Mouse (Mus musculus) olfactory bulb, adult 2 months (tissue): ENCODE measurements around the gene Brd3os.

Source experiments
- CTCF ChIP-seq: fragments of 200-500 bp; IDR thresholded peaks from 2 replicates; pipeline ENCODE4 v1.5.1; 2012; ENCODE audit warnings: low read depth, mild to moderate bottlenecking, low read length, moderate library complexity; ENCODE audit not compliant: insufficient read depth
- POLR2A ChIP-seq: fragments of 200-500 bp; IDR thresholded peaks from 2 replicates; pipeline ENCODE4 v1.6.1; 2012; ENCODE audit warnings: mild to moderate bottlenecking, low read depth, low read length, moderate library complexity; ENCODE audit not compliant: insufficient read depth

DNA sequence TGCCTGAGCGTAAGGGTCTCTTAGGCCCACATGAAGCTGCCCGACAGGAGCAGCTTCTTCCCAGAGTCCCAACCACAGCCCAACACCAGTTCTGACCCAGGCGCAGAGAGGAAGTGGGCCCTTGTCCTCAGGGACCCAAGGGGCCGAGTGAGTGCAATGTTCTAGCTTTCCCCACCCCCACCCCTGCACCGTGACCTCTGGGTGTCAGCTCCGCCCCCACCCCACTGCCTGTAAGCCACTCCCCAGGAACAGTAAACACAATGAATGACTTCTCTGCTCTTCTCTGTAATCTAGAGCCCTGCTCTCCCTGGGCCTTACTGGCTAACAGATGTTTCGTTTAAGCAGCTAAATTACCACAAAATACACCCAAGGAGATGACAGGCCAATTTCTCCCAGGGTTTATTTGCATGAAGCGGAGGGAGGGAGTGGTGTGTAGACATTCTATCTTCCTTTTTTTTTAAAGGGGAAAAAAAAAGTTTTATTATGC, 30.4 kb upstream of the Brd3os start:
- TF ChIP-seq CTCF: no peak
- no peak for TF ChIP-seq POLR2A
